Mouse (Mus musculus) kidney, embryonic 14.5 days (tissue): ENCODE data around the gene Sp7. TPM values are rescaled to one million over a fixed set of nuclear protein-coding genes. Genes with fewer than 3 reads are reported as not detected.

Experiments used
- ATAC-seq: fragments of 200-750 bp; cut with Nextera tagmentation; 2 replicates; pipeline ENCODE4 v1.8.0; 2017; ENCODE audit warnings: moderate number of reproducible peaks, mild to moderate bottlenecking, moderate TSS enrichment, moderate library complexity; ENCODE audit not compliant: low FRiP score, low TSS enrichment
- H3K27ac ChIP-seq: fragments of 300-500 bp; sonication (generic); 2 replicates; pipeline ENCODE4 v1.5.1; 2014; ENCODE audit warnings: low read depth, mild to moderate bottlenecking, low read length, moderate library complexity, mixed read lengths
- H3K27me3 ChIP-seq: fragments of 300-500 bp; sonication (generic); 2 replicates; pipeline ENCODE4 v1.6.1; 2014; ENCODE audit warnings: mild to moderate bottlenecking, low read length; ENCODE audit not compliant: control insufficient read depth, insufficient read depth
- H3K36me3 ChIP-seq: fragments of 300-500 bp; sonication (generic); 2 replicates; pipeline ENCODE4 v1.6.1; 2014; ENCODE audit warnings: low read length, mixed read lengths; ENCODE audit not compliant: control insufficient read depth, insufficient read depth
- H3K4me1 ChIP-seq: fragments of 300-500 bp; sonication (generic); 2 replicates; pipeline ENCODE4 v1.6.1; 2014; ENCODE audit warnings: low read length, mixed read lengths; ENCODE audit not compliant: control insufficient read depth, insufficient read depth
- H3K4me2 ChIP-seq: fragments of 300-500 bp; sonication (generic); replicated peaks from 2 replicates; pipeline ENCODE4 v1.6.1; 2014; ENCODE audit warnings: low read depth, mild to moderate bottlenecking, low read length
- H3K4me3 ChIP-seq: fragments of 300-500 bp; sonication (generic); 2 replicates; pipeline ENCODE4 v1.5.1; 2014; ENCODE audit warnings: mild to moderate bottlenecking, low read length
- H3K9ac ChIP-seq: fragments of 300-500 bp; sonication (generic); 2 replicates; pipeline ENCODE4 v1.6.1; 2014; ENCODE audit warnings: low read depth, mild to moderate bottlenecking, low read length, moderate library complexity
- H3K9me3 ChIP-seq: fragments of 300-500 bp; sonication (generic); 2 replicates; pipeline ENCODE4 v1.6.1; 2016; ENCODE audit warnings: low read length; ENCODE audit not compliant: control insufficient read depth
- WGBS: fragments of 180-500 bp; shearing (Covaris S2); extraction: QIAGEN DNeasy Blood & Tissue Kit; methylation state at CpG from one replicate; pipeline ENCODE4 v1.1.7; 2014; 5-methylcytosine and 5-hydroxymethylcytosine counted together
- polyA plus RNA-seq: library from polyadenylated mRNA; unstranded; fragments of >200 nt; fragmentation: Nextera tagmentation; extraction: Ambion mirVana; gene quantifications from 2 replicates; pipeline ENCODE4 v1.2.1, GENCODE M21; 2014

Gene Sp7
- polyA plus RNA-seq, 1 experiment from 2014 or later, result 2.0 TPM

DNA sequence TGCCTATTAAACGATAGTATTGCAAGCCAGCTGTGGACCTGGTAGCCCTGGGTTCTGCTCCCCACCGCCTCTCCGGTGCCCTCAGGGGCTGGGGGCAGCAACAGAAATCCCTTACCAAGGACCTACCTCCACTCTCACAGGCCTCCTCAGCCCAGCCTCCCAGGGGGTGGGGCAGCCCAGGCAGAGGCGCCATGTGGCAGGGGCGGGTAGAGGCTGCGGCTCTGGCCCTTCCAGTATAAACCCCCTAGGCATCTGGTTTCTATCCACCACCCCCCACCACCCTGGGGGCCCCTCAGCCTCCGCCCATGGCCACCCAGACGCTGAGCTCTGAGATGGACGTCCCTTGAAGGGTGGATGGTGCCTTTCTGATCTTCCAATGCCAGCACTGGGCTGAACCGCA lies 3.7 kb upstream of the Sp7 start:
- H3K9me3 ChIP-seq, result no peaks in the 10 kb centered on the region
- H3K27me3 ChIP-seq, result peaks cover 3% of the 10 kb centered on the region; the same call in 1 of the 2 replicates
- peak; percentile 65 for ATAC-seq
- no peak overlapping the region for H3K27ac ChIP-seq
- peak overlapping the region; percentile 42 for H3K9ac ChIP-seq
- no peaks in the 10 kb centered on the region for H3K36me3 ChIP-seq
- 7% methylated on average over 10 of the region's 10 CpGs for WGBS
- peaks cover 11% of the 10 kb centered on the region for H3K4me1 ChIP-seq
- H3K4me3 ChIP-seq, result peak overlapping the region; percentile 9; the same call in 1 of the 2 replicates
- H3K4me2 ChIP-seq, result peak overlapping the region; percentile 35

DNA sequence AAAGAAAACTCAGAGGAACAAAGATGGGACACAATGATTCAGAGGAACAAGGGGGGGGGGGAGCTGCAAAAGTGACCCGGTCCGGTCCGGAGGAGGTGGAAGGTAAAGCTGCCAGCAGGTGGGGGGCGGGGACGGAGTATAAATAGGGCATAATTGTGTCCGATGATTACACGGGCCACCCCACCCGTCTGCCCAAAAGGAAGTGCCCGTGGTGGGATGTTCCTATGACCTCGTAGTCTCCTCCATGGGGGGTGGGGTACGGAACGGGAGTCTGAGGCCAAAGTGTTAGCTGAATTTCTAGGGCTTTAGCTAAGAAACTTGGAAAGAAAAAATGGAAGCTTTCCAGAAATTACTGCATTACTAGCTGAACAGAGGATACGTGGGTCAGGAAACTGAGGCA lies 3.0 kb upstream of the Sp7 start:
- peaks cover 11% of the 10 kb centered on the region for H3K4me1 ChIP-seq
- H3K27ac ChIP-seq, result no peak overlapping the region
- no peak overlapping the region for H3K4me3 ChIP-seq
- no peak overlapping the region; the same call in 1 of the 2 replicates for H3K4me2 ChIP-seq
- ATAC-seq, result no peak
- peaks cover 3% of the 10 kb centered on the region; the same call in 1 of the 2 replicates for H3K27me3 ChIP-seq
- H3K36me3 ChIP-seq, result no peaks in the 10 kb centered on the region
- WGBS, result 14% methylated on average over 13 of the region's 13 CpGs
- no peak overlapping the region for H3K9ac ChIP-seq
- no peaks in the 10 kb centered on the region for H3K9me3 ChIP-seq

DNA sequence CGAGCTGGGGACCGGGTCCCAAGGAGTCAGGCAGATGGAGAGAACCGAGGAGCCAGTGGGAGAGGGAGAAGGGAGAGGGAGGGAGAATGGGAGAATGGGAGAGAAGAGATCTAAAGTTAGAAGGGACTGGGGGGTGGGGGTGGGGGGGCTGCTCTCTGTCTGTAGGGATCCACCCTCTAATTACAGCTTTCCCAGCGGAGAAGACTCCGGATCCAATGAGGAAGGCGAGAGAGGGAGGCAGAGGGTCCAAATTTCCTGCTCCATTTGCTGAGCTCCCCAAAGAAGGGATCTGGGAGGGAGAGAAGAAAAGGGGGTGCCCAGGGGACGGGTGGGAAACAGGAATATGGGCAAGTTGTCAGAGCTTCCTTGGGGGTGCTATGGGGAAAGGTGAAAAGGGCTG lies 744 bp downstream of the Sp7 start:
- H3K27me3 ChIP-seq, result peaks cover 3% of the 10 kb centered on the region; the same call in 1 of the 2 replicates
- no peak overlapping the region for H3K27ac ChIP-seq
- WGBS, result 5% methylated on average over 7 of the region's 7 CpGs
- peak overlapping the region; percentile 26 for H3K4me3 ChIP-seq
- no peaks in the 10 kb centered on the region for H3K36me3 ChIP-seq
- H3K4me1 ChIP-seq, result peaks cover 18% of the 10 kb centered on the region
- H3K4me2 ChIP-seq, result peak overlapping the region; percentile 47
- peak overlapping the region; percentile 50; the same call in 1 of the 2 replicates for H3K9ac ChIP-seq
- no peak for ATAC-seq
- no peaks in the 10 kb centered on the region for H3K9me3 ChIP-seq

- no peaks in the 10 kb centered on the region for H3K36me3 ChIP-seq
- no peaks in the 10 kb centered on the region for H3K9me3 ChIP-seq
- ATAC-seq, result no peak
- H3K27ac ChIP-seq, result no peak overlapping the region
- no peak overlapping the region for H3K4me2 ChIP-seq
- H3K4me1 ChIP-seq, result peaks cover 11% of the 10 kb centered on the region; the same call in 1 of the 2 replicates
- H3K27me3 ChIP-seq, result peaks cover 3% of the 10 kb centered on the region; the same call in 1 of the 2 replicates
- 97% methylated on average over 1 of the region's 1 CpGs for WGBS
- no peak overlapping the region for H3K9ac ChIP-seq
- H3K4me3 ChIP-seq, result no peak overlapping the region
Measured at GRCm38 (mm10) chr15:102364678-102365077, 2.3 kb downstream of the Sp7 start.

DNA sequence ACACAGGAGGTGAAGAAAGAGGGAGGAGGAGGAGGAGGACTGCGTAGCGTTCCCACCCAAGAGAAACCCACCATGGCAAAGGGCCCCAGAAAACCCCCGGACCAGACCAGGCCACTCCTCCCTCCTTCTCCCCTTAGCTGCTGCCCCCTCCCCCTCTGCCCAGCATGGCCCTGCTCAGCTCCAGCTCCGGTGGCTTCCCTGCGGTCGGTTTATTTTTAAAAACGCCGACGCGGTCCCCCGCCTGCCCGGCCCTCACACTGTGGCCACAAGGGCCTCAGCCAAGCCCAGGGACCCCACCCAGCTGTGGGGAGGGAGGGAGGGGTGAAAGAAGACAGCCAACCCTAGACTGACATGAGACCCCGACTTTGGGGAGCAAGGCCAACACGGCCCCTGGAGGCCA lies 4.3 kb downstream of the Sp7 start:
- Histone ChIP-seq H3K27ac (peak overlapping the region; percentile 4; the same call in 1 of the 2 replicates), H3K9me3 (no peaks in the 10 kb centered on the region), H3K9ac (peak overlapping the region; percentile 58), H3K27me3 (peaks cover 16% of the 10 kb centered on the region; the same call in 1 of the 2 replicates), H3K4me1 (peaks cover 25% of the 10 kb centered on the region), H3K4me3 (peak overlapping the region; percentile 22), H3K36me3 (no peaks in the 10 kb centered on the region), H3K4me2 (peak overlapping the region; percentile 39)
- 5% methylated on average over 14 of the region's 14 CpGs for WGBS
- peak; percentile 44; the same call in 1 of the 2 replicates for ATAC-seq

- no peaks in the 10 kb centered on the region for H3K36me3 ChIP-seq
- H3K27me3 ChIP-seq, result peaks cover 13% of the 10 kb centered on the region
- no peaks in the 10 kb centered on the region for H3K9me3 ChIP-seq
- H3K4me1 ChIP-seq, result peaks cover 32% of the 10 kb centered on the region
- H3K4me3 ChIP-seq, result no peak overlapping the region
- WGBS, result 23% methylated on average over 5 of the region's 5 CpGs
- ATAC-seq, result no peak
- no peak overlapping the region for H3K27ac ChIP-seq
- H3K9ac ChIP-seq, result no peak overlapping the region
- H3K4me2 ChIP-seq, result peak overlapping the region; percentile 39
Measured at GRCm38 (mm10) chr15:102358834-102359233, 8.1 kb downstream of the Sp7 start.

DNA sequence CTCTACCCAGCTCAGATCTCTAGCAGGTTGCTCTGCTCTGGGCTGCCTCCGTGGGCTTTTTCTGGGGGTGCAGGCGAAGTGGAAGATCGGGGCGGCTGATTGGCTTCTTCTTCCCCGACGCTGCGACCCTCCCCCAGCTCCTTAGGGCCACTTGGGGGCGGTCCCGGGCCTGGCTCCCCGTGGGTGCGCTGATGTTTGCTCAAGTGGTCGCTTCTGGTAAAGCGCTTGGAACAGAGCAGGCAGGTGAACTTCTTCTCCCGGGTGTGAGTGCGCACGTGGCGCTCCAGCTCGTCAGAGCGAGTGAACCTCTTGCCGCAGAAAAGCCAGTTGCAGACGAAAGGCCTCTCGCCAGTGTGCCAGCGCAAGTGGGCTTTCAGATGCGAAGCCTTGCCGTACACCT lies 8.9 kb downstream of the Sp7 start:
- ATAC-seq, result no peak
- no peaks in the 10 kb centered on the region for H3K9me3 ChIP-seq
- whole genome bisulfite sequencing, result 3% methylated on average over 25 of the region's 25 CpGs
- peaks cover 13% of the 10 kb centered on the region for H3K27me3 ChIP-seq
- H3K4me1 ChIP-seq, result peaks cover 32% of the 10 kb centered on the region
- no peak overlapping the region for H3K27ac ChIP-seq
- peak overlapping the region; percentile 39 for H3K4me2 ChIP-seq
- H3K4me3 ChIP-seq, result peak overlapping the region; percentile 22
- no peaks in the 10 kb centered on the region for H3K36me3 ChIP-seq
- peak overlapping the region; percentile 47 for H3K9ac ChIP-seq

DNA sequence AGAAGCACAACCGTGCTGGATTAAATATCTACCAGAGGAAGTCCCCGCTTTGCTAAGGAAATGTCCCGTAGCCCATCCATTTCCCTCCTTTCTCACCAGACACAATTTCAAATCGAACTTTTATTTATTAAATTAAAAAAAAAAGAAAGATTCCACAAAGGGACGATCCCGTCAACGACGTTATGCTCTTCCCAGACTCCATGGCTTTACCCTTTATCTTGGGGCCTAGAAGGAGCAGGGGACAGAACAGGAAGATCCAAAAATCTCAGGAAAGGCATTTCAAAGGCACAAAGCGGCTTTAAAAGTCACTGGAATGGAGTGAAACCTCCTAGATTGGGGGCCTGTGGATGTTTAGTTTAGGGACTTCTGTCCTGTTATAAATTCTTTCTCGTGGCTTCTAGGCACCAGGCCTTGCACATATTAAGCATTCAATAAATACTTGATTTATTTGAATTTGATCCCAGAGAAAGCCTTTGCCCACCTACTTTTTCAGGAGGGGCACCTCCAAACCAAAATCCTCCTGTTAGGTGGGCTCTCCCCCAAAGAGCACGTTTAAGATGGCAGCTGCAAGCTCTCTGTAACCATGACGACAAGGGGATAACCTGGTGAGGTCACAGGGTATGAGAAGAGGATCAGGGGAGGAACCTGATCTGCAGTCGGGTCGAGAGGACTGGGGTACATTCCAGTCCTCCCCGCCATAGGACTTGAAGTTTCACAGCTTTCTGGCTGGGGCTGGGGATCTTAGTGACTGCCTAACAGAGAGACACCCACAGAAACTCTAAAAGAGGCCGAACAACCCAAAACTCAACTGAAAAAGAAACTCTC lies 10.3 kb downstream of the Sp7 start:
- H3K27me3 ChIP-seq, result peaks cover 13% of the 10 kb centered on the region
- H3K9me3 ChIP-seq, result no peaks in the 10 kb centered on the region
- H3K4me1 ChIP-seq, result peaks cover 24% of the 10 kb centered on the region
- peak overlapping the region; percentile 94 for H3K27ac ChIP-seq
- WGBS, result 33% methylated on average over 16 of the region's 16 CpGs
- ATAC-seq, result no peak
- H3K9ac ChIP-seq, result peak overlapping the region; percentile 83; the same call in 1 of the 2 replicates
- no peaks in the 10 kb centered on the region for H3K36me3 ChIP-seq
- H3K4me3 ChIP-seq, result peak overlapping the region; percentile 42; the same call in 1 of the 2 replicates
- H3K4me2 ChIP-seq, result peak overlapping the region; percentile 93

DNA sequence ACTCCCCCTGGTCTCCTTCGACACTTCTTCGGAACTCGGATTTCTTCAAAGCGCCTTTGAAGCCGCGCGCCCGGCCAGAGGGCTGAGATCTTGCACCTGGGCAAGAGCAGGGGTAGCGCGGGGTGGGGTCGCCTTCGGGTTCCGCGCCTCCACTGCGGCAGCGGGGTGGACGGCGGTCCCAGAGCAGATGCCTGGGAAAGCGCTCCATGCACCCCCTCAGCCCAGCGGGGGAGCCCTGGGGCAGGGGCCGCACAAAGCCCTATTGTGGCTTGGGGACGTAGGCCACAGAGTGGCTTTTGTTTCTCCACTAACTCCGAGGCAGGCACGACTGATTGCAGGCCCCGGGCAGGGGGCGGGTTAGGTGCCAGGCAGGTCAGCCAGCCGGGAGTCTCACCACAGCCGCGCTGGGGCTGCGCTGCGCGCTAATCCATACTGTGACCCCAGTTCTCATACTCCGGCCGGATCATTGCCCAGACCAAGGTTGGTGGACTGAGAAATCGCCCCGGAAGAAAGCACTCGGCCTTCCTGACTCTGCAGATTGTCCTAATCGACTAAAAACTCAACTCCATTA lies 11.0 kb downstream of the Sp7 start:
- H3K4me3 ChIP-seq, result peak overlapping the region; percentile 42

More for the DNA sequence above, 11.0 kb downstream of the Sp7 start:
- Histone ChIP-seq H3K9ac (peak overlapping the region; percentile 83), H3K27ac (peak overlapping the region; percentile 94), H3K36me3 (no peaks in the 10 kb centered on the region), H3K27me3 (peaks cover 13% of the 10 kb centered on the region), H3K9me3 (no peaks in the 10 kb centered on the region), H3K4me2 (peak overlapping the region; percentile 93), H3K4me1 (peaks cover 24% of the 10 kb centered on the region)
- 1% methylated on average over 38 of the region's 38 CpGs for WGBS
- ATAC-seq, result peak; percentile 66
